Mouse (Mus musculus): ENCODE data around the gene Pip4k2b.

DNA sequence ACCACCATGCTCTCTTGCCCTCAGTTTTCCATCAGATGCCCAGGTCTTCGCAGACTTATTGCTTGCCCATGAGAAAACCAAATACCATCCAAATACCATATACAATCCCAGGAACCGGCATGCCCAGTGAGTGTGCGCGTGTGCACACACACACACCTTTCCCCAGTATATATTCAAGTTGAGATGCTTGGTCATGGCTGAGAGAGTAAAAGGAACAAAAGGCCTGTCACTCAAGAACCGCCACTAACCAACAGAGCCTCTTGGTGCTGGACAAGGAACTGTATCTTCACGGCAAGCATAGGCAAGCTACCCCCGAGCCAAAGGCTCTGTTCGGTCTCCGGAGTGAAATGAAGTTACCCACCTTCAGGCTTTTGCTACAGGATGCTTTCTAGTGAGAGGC is 1.9 kb downstream of the Pip4k2b start:
- TF ChIP-seq CTCF (IDR thresholded peaks at IDR 0.05; ENCODE audit: low read depth, low read length) (no peak), POLR2A (IDR thresholded peaks at IDR 0.05; ENCODE audit: borderline replicate concordance, low read depth, low read length) (no peak)

Data from bone marrow macrophage, adult 2 months (primary cell).